Mouse (Mus musculus): ENCODE data around the gene Olfr543. TPM values are rescaled to one million over a fixed set of nuclear protein-coding genes. Genes with fewer than 3 reads are reported as not detected.

The Olfr543 gene
- 0.41 and 0.53 TPM in 2 replicates for polyA plus RNA-seq (2015; fragmentation: Nextera tagmentation; extraction: Ambion mirVana)

DNA sequence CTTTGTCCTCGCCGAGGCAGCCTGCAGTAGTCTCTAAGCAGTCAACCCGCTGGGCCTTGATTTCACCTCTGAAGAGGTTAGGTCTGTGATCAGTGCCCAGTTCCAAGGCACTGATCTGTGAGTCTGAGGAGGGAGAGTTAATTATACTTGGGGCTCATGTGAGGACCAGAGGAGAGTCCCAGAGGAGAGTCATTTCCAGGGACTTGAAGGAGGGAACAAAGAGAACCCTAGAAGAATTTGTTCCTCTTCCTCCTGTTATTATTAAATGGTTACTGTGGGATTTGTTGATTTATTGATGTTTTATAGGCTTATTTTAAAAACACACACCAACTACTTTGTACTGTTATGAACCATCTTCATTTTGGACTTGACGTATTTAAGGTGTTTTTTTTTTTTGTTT, at the start of gene Olfr543:
Gene Olfr543 (minus strand): TSS at position 101 of the 400 bp plus-strand sequence.
- Histone ChIP-seq H3K36me3 (no peaks in the 10 kb centered on the region), H3K4me2 (no peak within 1 kb of the TSS), H3K9ac (no peak within 1 kb of the TSS), H3K27me3 (replicated peaks) (no peaks in the 10 kb centered on the region), H3K4me3 (replicated peaks) (no peak within 1 kb of the TSS), H3K4me1 (no peaks in the 10 kb centered on the region), H3K27ac (no peak within 1 kb of the TSS), H3K9me3 (no peaks in the 10 kb centered on the region)
- ATAC-seq (ENCODE audit: insufficient read depth, low FRiP score, low read depth), result no peak
- WGBS, result 92% methylated on average over 4 of the region's 4 CpGs

DNA sequence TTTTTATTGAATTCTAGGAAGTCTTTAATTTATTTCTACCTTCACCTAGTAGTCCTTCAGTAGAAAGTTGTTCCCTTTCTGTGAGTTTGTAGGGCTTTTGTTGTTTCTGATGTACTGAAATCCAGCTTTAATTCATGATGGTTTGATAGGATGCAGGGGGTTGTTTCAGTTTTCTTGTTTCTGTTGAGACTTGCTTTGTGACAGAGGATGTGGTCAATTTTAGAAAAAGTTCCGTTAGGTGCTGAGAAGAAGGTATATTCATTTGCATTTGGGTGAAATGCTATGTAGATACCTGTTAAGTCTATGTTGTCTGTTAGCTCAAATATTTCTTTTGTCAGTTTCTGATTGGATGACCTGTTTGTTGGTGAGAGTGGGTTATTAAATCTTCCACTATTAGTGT, 47.6 kb upstream of the Olfr543 start:
- Histone ChIP-seq H3K4me2 (no peak overlapping the region), H3K4me1 (no peaks in the 10 kb centered on the region), H3K9me3 (no peaks in the 10 kb centered on the region), H3K36me3 (no peaks in the 10 kb centered on the region), H3K9ac (no peak overlapping the region), H3K27ac (no peak overlapping the region), H3K4me3 (replicated peaks) (no peak overlapping the region), H3K27me3 (replicated peaks) (no peaks in the 10 kb centered on the region)
- no peak for ATAC-seq (ENCODE audit: insufficient read depth, low FRiP score, low read depth)
- 73% methylated on average over 1 of the region's 1 CpGs for WGBS

DNA sequence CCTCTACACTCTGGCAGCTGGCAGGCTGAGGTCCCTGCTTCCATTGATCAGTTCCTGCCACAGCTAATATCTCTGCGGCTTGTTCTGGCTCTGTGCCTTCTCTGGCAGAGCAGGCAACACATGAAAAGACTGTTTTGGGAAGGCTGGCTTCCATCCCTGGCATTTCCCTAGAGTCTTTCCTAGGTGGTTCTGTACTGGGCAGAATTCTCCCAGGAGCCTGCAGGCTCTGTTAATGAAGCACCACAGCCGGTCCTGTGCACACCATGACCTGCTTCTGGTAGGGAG, 35.5 kb upstream of the Olfr543 start:
- H3K36me3 ChIP-seq, result no peaks in the 10 kb centered on the region
- H3K27ac ChIP-seq, result no peak overlapping the region
- 81% methylated on average over 2 of the region's 2 CpGs for WGBS
- H3K9me3 ChIP-seq, result no peaks in the 10 kb centered on the region
- no peak overlapping the region for H3K4me3 ChIP-seq (replicated peaks)
- H3K4me2 ChIP-seq, result no peak overlapping the region
- no peak overlapping the region for H3K9ac ChIP-seq
- ATAC-seq (ENCODE audit: insufficient read depth, low FRiP score, low read depth), result no peak
- no peaks in the 10 kb centered on the region; the same call in 1 of the 2 replicates for H3K27me3 ChIP-seq (replicated peaks)
- H3K4me1 ChIP-seq, result no peaks in the 10 kb centered on the region

DNA sequence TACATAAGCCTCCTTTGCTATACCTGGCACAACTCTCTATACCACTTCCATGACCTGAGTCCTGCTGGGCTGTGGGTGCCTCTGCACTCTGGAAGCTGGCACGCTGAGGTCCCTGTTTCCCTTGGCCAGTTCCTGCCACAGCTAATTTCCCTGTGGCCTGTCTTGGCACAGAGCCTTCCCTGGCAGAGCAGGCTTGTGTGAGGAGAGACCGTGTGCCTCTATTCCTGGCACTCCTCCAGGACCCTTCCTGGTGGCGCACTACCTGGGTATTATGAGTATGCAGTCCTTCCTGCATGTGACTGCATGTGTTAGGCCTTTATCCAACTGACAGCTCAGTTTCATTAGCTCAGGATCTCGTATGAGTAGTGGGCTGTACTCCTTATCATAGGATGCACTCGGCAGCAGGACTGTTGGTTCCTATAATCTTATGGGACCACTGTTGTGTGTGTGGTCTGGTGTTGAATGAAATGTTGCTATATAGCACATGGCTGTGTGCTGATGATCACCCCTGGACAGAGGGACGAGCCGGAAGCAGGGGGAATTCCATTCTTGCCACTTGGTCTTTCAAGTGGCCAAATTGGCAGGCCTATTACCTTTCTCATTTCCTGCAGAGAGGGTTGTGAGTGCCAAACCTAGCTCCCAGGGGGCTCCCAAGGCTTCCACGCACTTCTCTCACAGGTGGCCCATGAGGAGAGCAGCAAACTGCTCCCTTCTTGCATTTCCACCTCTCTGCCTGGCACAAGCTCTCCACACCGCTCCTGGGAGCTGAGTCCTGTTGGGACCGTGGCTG, 35.0 kb upstream of the Olfr543 start:
- H3K36me3 ChIP-seq, result no peaks in the 10 kb centered on the region
- H3K4me3 ChIP-seq (replicated peaks), result no peak overlapping the region
- H3K4me1 ChIP-seq, result no peaks in the 10 kb centered on the region
- H3K9ac ChIP-seq, result no peak overlapping the region
- H3K27ac ChIP-seq, result no peak overlapping the region
- no peaks in the 10 kb centered on the region for H3K9me3 ChIP-seq
- ATAC-seq (ENCODE audit: insufficient read depth, low FRiP score, low read depth), result peak; percentile 21; the same call in 1 of the 2 replicates
- H3K27me3 ChIP-seq (replicated peaks), result no peaks in the 10 kb centered on the region; the same call in 1 of the 2 replicates
- WGBS, result 68% methylated on average over 10 of the region's 10 CpGs
- H3K4me2 ChIP-seq, result no peak overlapping the region

DNA sequence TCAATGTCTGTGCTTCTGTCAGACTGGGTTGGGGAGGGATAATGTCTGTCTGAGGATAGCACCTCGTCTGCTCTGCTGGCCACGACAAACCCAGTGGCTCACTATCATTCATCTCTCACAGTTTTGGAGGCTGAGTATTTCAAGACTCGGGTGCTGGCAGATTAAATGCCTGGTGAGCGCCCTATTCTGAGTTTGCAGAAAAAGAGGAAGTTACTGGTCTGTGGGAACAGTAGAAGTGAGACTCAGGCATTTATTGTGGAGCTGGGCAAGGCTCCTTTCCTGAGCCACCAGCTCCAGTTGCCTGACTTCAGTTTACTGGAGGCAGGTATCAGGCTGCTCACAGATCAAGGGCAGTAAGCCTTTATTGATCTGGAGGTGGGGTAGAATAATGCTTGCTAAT, 32.7 kb upstream of the Olfr543 start:
- Histone ChIP-seq H3K4me1 (no peaks in the 10 kb centered on the region), H3K27me3 (replicated peaks) (no peaks in the 10 kb centered on the region; the same call in 1 of the 2 replicates), H3K9ac (no peak overlapping the region), H3K27ac (no peak overlapping the region), H3K36me3 (no peaks in the 10 kb centered on the region), H3K4me3 (replicated peaks) (no peak overlapping the region), H3K4me2 (no peak overlapping the region), H3K9me3 (no peaks in the 10 kb centered on the region)
- 69% methylated on average over 4 of the region's 4 CpGs for WGBS
- ATAC-seq (ENCODE audit: insufficient read depth, low FRiP score, low read depth), result no peak

DNA sequence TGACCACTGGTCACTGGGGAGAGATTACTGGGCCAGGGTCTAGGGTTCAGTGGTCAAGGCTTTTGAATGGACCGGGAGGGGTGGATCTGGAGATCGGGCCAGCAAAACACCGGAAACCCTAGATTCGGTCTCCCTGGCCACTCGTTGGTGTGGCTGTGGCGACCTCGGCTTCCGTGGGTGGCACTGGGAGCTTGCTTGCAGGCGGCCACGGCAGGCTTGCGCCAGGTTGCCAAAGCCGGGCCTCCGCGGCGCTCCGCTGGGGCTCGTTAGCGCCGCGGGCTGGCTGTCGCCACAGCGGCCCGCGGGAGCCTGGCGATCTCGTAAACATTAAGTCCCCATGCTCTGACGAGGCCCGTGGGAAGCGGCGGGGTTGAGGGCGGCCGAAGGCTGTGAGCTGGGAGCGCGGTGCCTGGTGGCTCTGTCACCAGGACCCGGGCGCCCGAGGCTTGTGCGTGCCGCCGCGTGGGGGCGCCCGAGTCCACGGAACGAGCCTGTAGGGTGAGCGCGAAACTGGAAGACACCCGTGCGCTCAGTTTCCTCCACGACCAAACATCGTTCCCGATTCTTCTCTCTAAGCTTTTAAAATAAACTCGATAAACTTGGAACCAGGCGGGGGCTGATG, 31.4 kb upstream of the Olfr543 start:
- Histone ChIP-seq H3K9ac (peak overlapping the region; percentile 37; the same call in 1 of the 2 replicates), H3K4me2 (peak overlapping the region; percentile 93), H3K9me3 (no peaks in the 10 kb centered on the region), H3K27me3 (replicated peaks) (no peaks in the 10 kb centered on the region; the same call in 1 of the 2 replicates), H3K27ac (no peak overlapping the region), H3K36me3 (no peaks in the 10 kb centered on the region), H3K4me3 (replicated peaks) (peak overlapping the region; percentile 47), H3K4me1 (no peaks in the 10 kb centered on the region)
- WGBS, result 2% methylated on average over 54 of the region's 54 CpGs
- ATAC-seq (ENCODE audit: insufficient read depth, low FRiP score, low read depth), result peak; percentile 91

DNA sequence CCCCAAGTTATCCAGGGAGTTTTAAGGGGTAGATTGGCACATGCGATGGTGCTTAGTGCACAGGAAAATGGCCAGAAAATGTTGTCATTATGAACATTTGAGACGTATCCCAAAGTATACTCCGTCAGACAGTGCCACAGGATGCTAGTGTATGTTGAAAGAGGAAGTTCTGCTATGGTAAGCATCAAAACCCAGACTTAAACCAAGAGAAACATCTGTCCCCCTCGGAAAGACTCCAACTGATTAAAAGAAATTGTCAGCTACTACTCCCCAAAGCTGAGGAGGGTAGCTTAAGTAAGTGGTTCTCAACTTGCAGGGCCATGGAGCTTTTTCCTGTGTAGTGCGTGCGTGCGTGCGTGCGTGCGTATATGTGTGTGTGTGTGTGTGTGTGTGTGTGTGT, 30.4 kb upstream of the Olfr543 start:
- H3K27ac ChIP-seq, result no peak overlapping the region
- WGBS, result 85% methylated on average over 10 of the region's 10 CpGs
- no peaks in the 10 kb centered on the region for H3K4me1 ChIP-seq
- no peaks in the 10 kb centered on the region; the same call in 1 of the 2 replicates for H3K27me3 ChIP-seq (replicated peaks)
- no peak overlapping the region for H3K4me2 ChIP-seq
- no peak overlapping the region for H3K4me3 ChIP-seq (replicated peaks)
- no peak for ATAC-seq (ENCODE audit: insufficient read depth, low FRiP score, low read depth)
- H3K9me3 ChIP-seq, result no peaks in the 10 kb centered on the region
- H3K36me3 ChIP-seq, result no peaks in the 10 kb centered on the region
- no peak overlapping the region for H3K9ac ChIP-seq

DNA sequence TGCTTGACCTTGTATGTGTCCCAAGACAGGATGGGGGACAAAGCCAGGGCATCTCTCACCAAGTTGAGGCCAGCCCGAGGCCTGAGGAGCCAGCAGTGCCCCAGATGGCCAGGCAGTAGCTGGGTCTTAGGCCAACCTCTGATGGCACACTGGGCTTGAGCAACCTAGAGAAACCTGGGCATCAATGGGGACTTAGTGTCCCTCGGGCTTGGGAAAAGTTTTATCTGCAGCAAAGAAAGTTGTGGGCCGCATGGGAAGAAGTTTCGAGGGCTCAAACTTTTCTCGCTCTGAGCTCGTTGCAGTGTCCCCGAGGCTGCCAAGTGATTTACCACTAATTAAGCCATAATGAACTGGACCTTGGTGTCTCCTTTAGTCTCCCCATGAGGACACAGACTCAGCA, 28.2 kb upstream of the Olfr543 start:
- H3K9me3 ChIP-seq, result no peaks in the 10 kb centered on the region
- WGBS, result 89% methylated on average over 7 of the region's 7 CpGs
- H3K27me3 ChIP-seq (replicated peaks), result no peaks in the 10 kb centered on the region; the same call in 1 of the 2 replicates
- H3K9ac ChIP-seq, result no peak overlapping the region
- no peak for ATAC-seq (ENCODE audit: insufficient read depth, low FRiP score, low read depth)
- H3K4me1 ChIP-seq, result no peaks in the 10 kb centered on the region
- no peak overlapping the region for H3K4me2 ChIP-seq
- no peak overlapping the region for H3K4me3 ChIP-seq (replicated peaks)
- H3K36me3 ChIP-seq, result no peaks in the 10 kb centered on the region
- no peak overlapping the region for H3K27ac ChIP-seq

DNA sequence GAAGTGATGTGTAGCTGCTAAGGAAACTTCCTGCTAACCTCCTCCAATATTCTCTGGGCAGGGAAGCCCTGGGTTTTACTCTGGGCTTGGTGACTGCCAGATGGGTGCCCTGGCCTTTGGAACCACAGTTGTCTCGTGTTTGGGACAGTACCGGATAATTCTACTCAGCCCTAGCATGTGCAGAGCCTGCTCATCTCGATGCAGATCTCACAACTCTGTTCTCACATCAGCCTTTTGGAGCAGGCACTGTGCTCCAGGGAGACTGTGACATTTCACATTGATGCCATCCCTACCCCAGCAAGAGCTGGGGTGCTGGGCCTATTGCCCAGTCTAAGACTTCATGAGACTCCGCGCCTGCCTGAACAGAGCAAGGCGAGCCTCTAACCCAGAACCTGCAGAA, 27.2 kb upstream of the Olfr543 start:
- no peak overlapping the region for H3K4me3 ChIP-seq (replicated peaks)
- WGBS, result 93% methylated on average over 6 of the region's 6 CpGs
- H3K4me1 ChIP-seq, result no peaks in the 10 kb centered on the region

DNA sequence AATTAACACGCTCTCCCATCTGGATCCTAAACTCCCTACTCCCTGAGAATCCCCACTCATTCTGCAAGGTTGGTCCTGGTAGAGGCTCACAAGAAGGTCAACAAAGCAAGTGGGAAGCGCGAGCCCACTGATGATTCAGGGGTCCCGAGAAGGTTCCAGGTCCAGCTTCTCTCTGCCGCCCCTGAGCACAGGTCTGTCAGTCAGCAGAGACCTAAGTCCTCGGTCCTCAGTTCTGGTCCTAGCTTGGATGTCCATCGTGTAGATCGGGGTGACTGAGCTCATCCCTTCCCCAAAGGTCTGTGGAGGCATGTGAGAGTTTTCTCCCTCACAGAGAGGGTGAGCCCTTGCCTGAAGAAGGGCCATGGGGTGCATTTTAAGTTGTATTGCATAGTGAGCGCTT, 26.6 kb upstream of the Olfr543 start:
- H3K27ac ChIP-seq, result no peak overlapping the region
- H3K4me3 ChIP-seq (replicated peaks), result no peak overlapping the region
- H3K4me2 ChIP-seq, result no peak overlapping the region
- no peak overlapping the region for H3K9ac ChIP-seq
- 87% methylated on average over 9 of the region's 9 CpGs for WGBS
- no peaks in the 10 kb centered on the region for H3K4me1 ChIP-seq
- ATAC-seq (ENCODE audit: insufficient read depth, low FRiP score, low read depth), result no peak
- H3K27me3 ChIP-seq (replicated peaks), result no peaks in the 10 kb centered on the region
- no peaks in the 10 kb centered on the region for H3K9me3 ChIP-seq
- no peaks in the 10 kb centered on the region for H3K36me3 ChIP-seq

More for the DNA sequence above, 27.2 kb upstream of the Olfr543 start:
- Histone ChIP-seq H3K27ac (no peak overlapping the region), H3K27me3 (replicated peaks) (no peaks in the 10 kb centered on the region), H3K4me2 (no peak overlapping the region), H3K9me3 (no peaks in the 10 kb centered on the region), H3K9ac (no peak overlapping the region), H3K36me3 (no peaks in the 10 kb centered on the region)
- no peak for ATAC-seq (ENCODE audit: insufficient read depth, low FRiP score, low read depth)

DNA sequence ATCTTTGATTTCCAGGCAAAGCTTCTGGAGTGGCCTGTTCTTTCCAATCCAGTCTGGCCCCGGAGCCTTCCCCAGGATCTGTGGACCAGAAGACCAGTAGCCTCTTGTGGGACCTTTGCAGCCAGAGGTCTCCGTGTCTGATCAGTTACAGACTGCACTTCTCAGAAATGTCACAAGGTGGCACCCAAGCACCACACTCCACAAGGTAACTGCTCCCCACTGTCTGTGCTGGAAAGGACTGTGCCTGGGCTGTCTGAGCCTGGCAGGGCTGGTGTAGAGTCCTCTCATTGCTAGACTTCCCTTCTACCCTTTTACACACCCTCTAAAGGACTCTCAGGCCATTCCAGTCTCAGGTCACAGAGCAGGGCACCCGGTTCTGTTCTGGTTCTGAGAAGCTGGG, 25.4 kb upstream of the Olfr543 start:
- H3K36me3 ChIP-seq, result no peaks in the 10 kb centered on the region
- WGBS, result 41% methylated on average over 3 of the region's 3 CpGs
- no peaks in the 10 kb centered on the region for H3K27me3 ChIP-seq (replicated peaks)
- H3K27ac ChIP-seq, result no peak overlapping the region
- peak; percentile 61; the same call in 1 of the 2 replicates for ATAC-seq (ENCODE audit: insufficient read depth, low FRiP score, low read depth)
- H3K9ac ChIP-seq, result no peak overlapping the region
- no peak overlapping the region for H3K4me2 ChIP-seq
- H3K4me1 ChIP-seq, result no peaks in the 10 kb centered on the region
- H3K9me3 ChIP-seq, result no peaks in the 10 kb centered on the region
- no peak overlapping the region for H3K4me3 ChIP-seq (replicated peaks)

DNA sequence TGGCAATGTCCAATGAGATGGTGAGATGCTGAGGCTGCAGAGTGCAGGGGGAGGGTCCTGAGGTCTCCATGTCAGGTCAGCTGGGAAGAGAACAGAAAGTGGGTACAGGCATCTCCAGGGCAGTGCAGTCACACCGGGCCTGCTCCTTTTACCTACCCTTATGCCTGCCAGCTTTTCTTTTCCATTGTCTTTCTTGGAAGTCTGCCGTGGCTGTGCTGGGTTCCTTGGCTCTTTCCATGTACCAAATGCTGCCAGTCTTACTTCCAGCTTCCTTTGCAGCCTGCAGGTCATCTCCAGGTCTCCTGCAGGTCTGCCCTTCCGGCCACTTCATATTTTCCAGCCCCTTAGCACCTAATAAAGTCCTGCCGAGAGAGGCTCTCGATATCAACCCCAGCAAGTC, 20.5 kb upstream of the Olfr543 start:
- no peaks in the 10 kb centered on the region for H3K36me3 ChIP-seq
- no peaks in the 10 kb centered on the region for H3K27me3 ChIP-seq (replicated peaks)
- no peak overlapping the region for H3K9ac ChIP-seq
- H3K27ac ChIP-seq, result no peak overlapping the region
- H3K4me2 ChIP-seq, result no peak overlapping the region
- no peaks in the 10 kb centered on the region for H3K4me1 ChIP-seq
- no peak for ATAC-seq (ENCODE audit: insufficient read depth, low FRiP score, low read depth)
- no peaks in the 10 kb centered on the region for H3K9me3 ChIP-seq
- H3K4me3 ChIP-seq (replicated peaks), result no peak overlapping the region
- 64% methylated on average over 5 of the region's 5 CpGs for WGBS
